In the genomic region with DNA sequence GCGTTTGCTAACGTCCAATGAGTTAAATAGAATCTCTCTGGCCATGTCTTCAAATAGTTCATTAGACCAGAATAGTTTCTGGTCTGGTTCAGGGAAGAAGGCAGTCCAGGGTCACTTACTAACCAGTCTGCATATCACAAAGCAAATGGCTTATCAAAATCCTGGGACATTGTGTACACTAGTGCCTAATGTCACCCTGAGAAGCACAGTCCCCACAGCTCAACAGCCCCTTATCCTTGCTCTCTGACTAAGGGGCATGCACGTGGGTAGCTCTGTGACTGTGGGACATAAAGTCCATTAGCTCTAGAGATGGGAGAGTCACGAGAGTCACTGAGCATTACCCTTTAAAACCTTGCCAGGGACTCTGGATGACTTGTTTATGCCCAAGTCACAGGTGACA, we compare ENCODE assay signal across 17 mouse cellular contexts. TPM values are rescaled to one million over a fixed set of nuclear protein-coding genes. Genes with fewer than 3 reads are reported as not detected.
A peak's percentile ranks its signal among the peaks of the same experiment; 100 is the strongest.
DNase-seq lines count a peak whose midpoint lies in the region; ATAC-seq lines count a peak whose summit lies in the region.
"Had no signal": no experiment of that assay in that cellular context is flagged by ENCODE, and none has a peak within 500 bp of the region (broad histone marks: within the 10 kb centered on the region; RNA-seq: fewer than 3 reads in every experiment).

No protein-coding gene starts in this region.

- H3K4me3 ChIP-seq in heart, embryonic 10.5 days, result no peak overlapping the region
- no peak overlapping the region for H3K4me3 ChIP-seq in stomach, embryonic 15.5 days (replicated peaks)
- H3K4me3 ChIP-seq: embryonic facial prominence, embryonic 10.5 days; forebrain, embryonic 13.5 days; heart, embryonic 15.5 days; hindbrain, embryonic 15.5 days had no signal

- H3K9ac ChIP-seq in stomach, embryonic 15.5 days, result no peak overlapping the region
- H3K9ac ChIP-seq: forebrain, embryonic 13.5 days; forebrain, postnatal 0 days; heart, embryonic 15.5 days; hindbrain, embryonic 15.5 days had no signal

- 73% methylated on average over 4 of the region's 4 CpGs for WGBS in heart, embryonic 10.5 days
- 67% methylated on average over 4 of the region's 4 CpGs for WGBS in stomach, embryonic 15.5 days

- peak; percentile 44 for DNase-seq in heart, adult 8-10 months (ENCODE audit: low spot score)
- DNase-seq in heart, embryonic 10.5 days (ENCODE audit: low spot score), result no peak
- DNase-seq in testis, postnatal 10 days (ENCODE audit: low spot score), result peak; percentile 30
- DNase-seq in testis, postnatal 14 days (ENCODE audit: low spot score), result no peak
- DNase-seq in adrenal gland, postnatal 36 days, result no peak
- no peak for DNase-seq in right cerebral cortex, postnatal 14 days
- DNase-seq: adrenal gland, adult 2 months; adrenal gland, postnatal 25 days; cerebellum, postnatal 10 days; forebrain, postnatal 0 days; gastrocnemius, postnatal 14 days; kidney, adult 11 months had no signal

- H3K27ac ChIP-seq in heart, embryonic 10.5 days, result no peak overlapping the region
- H3K27ac ChIP-seq in stomach, embryonic 15.5 days, result no peak overlapping the region
- H3K27ac ChIP-seq: embryonic facial prominence, embryonic 10.5 days; forebrain, embryonic 13.5 days; heart, embryonic 15.5 days; hindbrain, embryonic 15.5 days had no signal

- 0 out of 2 replicates have a peak, but pooled peaks cover 4% of the 10 kb centered on the region for H3K9me3 ChIP-seq in heart, embryonic 10.5 days
- H3K9me3 ChIP-seq in stomach, embryonic 15.5 days, result no peaks in the 10 kb centered on the region
- H3K9me3 ChIP-seq: embryonic facial prominence, embryonic 10.5 days; forebrain, embryonic 13.5 days; heart, embryonic 15.5 days; hindbrain, embryonic 15.5 days had no signal

- H3K4me2 ChIP-seq in stomach, embryonic 15.5 days, result no peak overlapping the region
- H3K4me2 ChIP-seq: forebrain, embryonic 13.5 days; heart, embryonic 15.5 days; hindbrain, embryonic 15.5 days had no signal

- H3K27me3 ChIP-seq in heart, embryonic 10.5 days (ENCODE audit: insufficient read depth, poor library complexity, severe bottlenecking), result no peaks in the 10 kb centered on the region
- no peaks in the 10 kb centered on the region for H3K27me3 ChIP-seq in stomach, embryonic 15.5 days (replicated peaks)
- H3K27me3 ChIP-seq: forebrain, embryonic 13.5 days; heart, embryonic 15.5 days; hindbrain, embryonic 15.5 days had no signal

- peaks cover 8% of the 10 kb centered on the region; the same call in 1 of the 2 replicates for H3K36me3 ChIP-seq in heart, embryonic 10.5 days
- no peaks in the 10 kb centered on the region for H3K36me3 ChIP-seq in stomach, embryonic 15.5 days
- H3K36me3 ChIP-seq: embryonic facial prominence, embryonic 10.5 days; heart, embryonic 15.5 days; hindbrain, embryonic 15.5 days had no signal

- peak; percentile 56; the same call in 1 of the 2 replicates for ATAC-seq in stomach, embryonic 15.5 days (ENCODE audit: insufficient read depth, low FRiP score, low read depth)
- ATAC-seq: forebrain, embryonic 13.5 days; forebrain, postnatal 0 days had no signal

- H3K4me1 ChIP-seq in heart, embryonic 10.5 days, result no peaks in the 10 kb centered on the region
- no peaks in the 10 kb centered on the region for H3K4me1 ChIP-seq in stomach, embryonic 15.5 days
- H3K4me1 ChIP-seq: embryonic facial prominence, embryonic 10.5 days; forebrain, embryonic 13.5 days; heart, embryonic 15.5 days; hindbrain, embryonic 15.5 days had no signal

RNA-seq across cellular contexts. Expression of a gene that starts 17.4 kb away (rescaled TPM):
- total RNA-seq in heart, adult 8-10 months (2022), result 10 to 100 TPM in 3 of 4 experiments, 1 to 10 TPM in 1; 8.5 to 15.9 (median 14.0) TPM
- polyA plus RNA-seq in heart, embryonic 10.5 days (2016; fragmentation: Nextera tagmentation; extraction: Ambion mirVana), result 11.0 and 12.6 TPM in 2 replicates
- 29.0 and 32.8 TPM in 2 replicates for polyA plus RNA-seq in stomach, embryonic 15.5 days (2015; fragmentation: Nextera tagmentation; extraction: Ambion mirVana)
- 10 to 100 TPM; 12.1 to 14.5 TPM for total RNA-seq in adrenal gland, postnatal 36 days (2021)

Comparison
In these comparisons a context has a peak if more than half of its experiments do, and no peak if none do; other contexts are left out.
1. DNase-seq: peak in heart, adult 8-10 months (single experiment) and testis, postnatal 10 days (single experiment); none in heart, embryonic 10.5 days (single experiment), testis, postnatal 14 days (single experiment), adrenal gland, postnatal 36 days (0 of 2) and right cerebral cortex, postnatal 14 days (single experiment).